Mouse (Mus musculus): ENCODE measurements at regions not wholly inside any gene's neighbourhood (a gene's known extent, or its start where the extent isn't known, plus 50 kb on each side); places are given as distances from the start of the nearest gene placed in this dataset.

DNA sequence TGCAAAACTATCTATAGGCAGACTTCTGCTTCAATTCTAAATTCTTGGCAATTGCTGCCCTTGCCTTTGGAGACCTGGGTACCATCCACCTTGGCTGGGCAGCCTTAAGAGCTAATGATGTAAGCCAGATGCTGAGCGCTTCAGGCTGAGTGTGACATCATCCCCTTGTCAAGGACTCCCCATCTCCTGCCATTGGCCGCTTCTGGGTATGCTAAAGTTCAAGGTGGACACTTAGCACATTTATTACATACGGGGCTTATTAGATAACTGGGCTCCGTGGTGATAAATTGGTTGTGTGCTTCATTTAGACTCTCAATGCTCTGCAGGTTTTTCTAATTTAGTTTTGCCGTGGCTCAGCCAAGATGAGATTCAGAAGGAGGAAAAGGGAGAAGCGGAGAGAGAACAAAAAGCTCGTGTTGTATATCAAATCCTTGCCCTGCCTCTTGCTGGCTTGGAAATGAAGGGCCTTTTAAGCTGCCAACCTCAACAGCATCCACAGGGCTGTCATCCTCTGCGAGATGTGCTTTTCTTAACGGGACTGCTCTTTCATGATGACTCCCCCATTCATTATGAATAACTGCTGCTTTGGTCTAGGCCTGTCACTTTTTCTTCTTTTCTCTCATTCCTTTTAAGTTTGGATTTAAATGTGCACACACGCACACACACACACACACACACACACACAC lies 113.1 kb downstream of the Nuf2 start:
- no peak for TF ChIP-seq CEBPB (IDR thresholded peaks at IDR 0.05; ENCODE audit: low read depth)
- TF ChIP-seq CTCF (IDR thresholded peaks at IDR 0.05; ENCODE audit: control insufficient read depth, insufficient read depth, insufficient read length), result no peak
- TF ChIP-seq MYOG (IDR thresholded peaks at IDR 0.05; ENCODE audit: control insufficient read depth, extremely low read depth, insufficient read length), result no peak
- TF ChIP-seq MAX (IDR thresholded peaks at IDR 0.05), result no peak
- no peak for TF ChIP-seq USF1 (IDR thresholded peaks at IDR 0.05; ENCODE audit: low read depth)
